Mouse (Mus musculus) layer of hippocampus, adult 9-10 months (tissue): ENCODE data around the gene Srl.
"Not testable (repeated sequence)": the region's sequence is repeated elsewhere in the genome, so short reads cannot be mapped to it uniquely, and the experiment has no call there.

Source experiments
- DNase-seq: peaks from one replicate; pipeline ENCODE4 v3.0.0; 2022; ENCODE audit warnings: low spot score

The Srl gene

GRCm38 (mm10) chr16:4552829-4553550 is 11.4 kb upstream of the Srl start:
- DNase-seq: no peak

GRCm38 (mm10) chr16:4551885-4552284 is 10.3 kb upstream of the Srl start:
- no peak for DNase-seq

- peak; percentile 42 for DNase-seq
Observed at GRCm38 (mm10) chr16:4551056-4551455, 9.4 kb upstream of the Srl start.

- no peak for DNase-seq
Observed at GRCm38 (mm10) chr16:4548953-4549688, 7.5 kb upstream of the Srl start.

GRCm38 (mm10) chr16:4547611-4548010 is 6.0 kb upstream of the Srl start:
- no peak for DNase-seq

GRCm38 (mm10) chr16:4546838-4547237 is 5.2 kb upstream of the Srl start:
- DNase-seq: no peak

- DNase-seq: no peak
Observed at GRCm38 (mm10) chr16:4544845-4545244, 3.2 kb upstream of the Srl start.

- no peak for DNase-seq
Observed at GRCm38 (mm10) chr16:4543266-4543665, 1.6 kb upstream of the Srl start.

- no peak for DNase-seq
Observed at GRCm38 (mm10) chr16:4542236-4542774, 689 bp upstream of the Srl start.

- DNase-seq: no peak
Observed at GRCm38 (mm10) chr16:4541033-4541432, 583 bp downstream of the Srl start.

GRCm38 (mm10) chr16:4540064-4540775 is 1.4 kb downstream of the Srl start:
- no peak for DNase-seq

- no peak for DNase-seq
Observed at GRCm38 (mm10) chr16:4539521-4539920, 2.1 kb downstream of the Srl start.

GRCm38 (mm10) chr16:4537616-4538358 is 3.8 kb downstream of the Srl start:
- DNase-seq: no peak

- not testable (repeated sequence) for DNase-seq
Observed at GRCm38 (mm10) chr16:4527373-4527772, 14.2 kb downstream of the Srl start.

- DNase-seq: no peak
Observed at GRCm38 (mm10) chr16:4523313-4524004, 18.2 kb downstream of the Srl start.

- DNase-seq: no peak
Observed at GRCm38 (mm10) chr16:4522879-4523278, 18.7 kb downstream of the Srl start.

GRCm38 (mm10) chr16:4521735-4522530 is 19.7 kb downstream of the Srl start:
- no peak for DNase-seq

GRCm38 (mm10) chr16:4521074-4521667 is 20.4 kb downstream of the Srl start:
- no peak for DNase-seq

- no peak for DNase-seq
Observed at GRCm38 (mm10) chr16:4520673-4521072, 20.9 kb downstream of the Srl start.

GRCm38 (mm10) chr16:4519825-4520224 is 21.8 kb downstream of the Srl start:
- DNase-seq: no peak
